Mouse (Mus musculus) yolk sac, embryonic 10.5 days (tissue): ENCODE measurements around the gene Zcwpw1.

Experiments used
- DNase-seq: peaks from one replicate; pipeline ENCODE4 v3.0.0-alpha.2; 2017; ENCODE audit warnings: low spot score

Zcwpw1 gene

DNA sequence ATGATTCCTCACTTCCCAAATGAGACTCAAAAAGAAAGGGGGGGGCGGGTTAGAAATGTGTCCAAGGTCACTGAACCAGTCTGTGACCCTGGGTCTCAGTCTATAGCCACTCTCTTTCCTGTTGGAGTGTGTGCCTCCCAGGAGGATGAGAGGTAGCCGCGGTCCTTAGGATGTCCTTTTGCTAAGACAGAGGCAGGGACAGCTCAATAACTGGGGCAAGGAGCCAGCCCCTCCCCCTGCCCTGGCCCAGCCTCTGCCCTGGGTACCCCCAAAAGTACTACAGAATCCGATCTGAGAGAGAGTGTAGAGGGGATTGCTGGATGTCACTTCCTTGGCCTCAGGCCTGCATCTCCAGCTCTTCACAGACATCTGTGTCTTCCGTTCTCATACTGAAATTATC is 32.2 kb upstream of the Zcwpw1 start:
- no peak for DNase-seq

DNA sequence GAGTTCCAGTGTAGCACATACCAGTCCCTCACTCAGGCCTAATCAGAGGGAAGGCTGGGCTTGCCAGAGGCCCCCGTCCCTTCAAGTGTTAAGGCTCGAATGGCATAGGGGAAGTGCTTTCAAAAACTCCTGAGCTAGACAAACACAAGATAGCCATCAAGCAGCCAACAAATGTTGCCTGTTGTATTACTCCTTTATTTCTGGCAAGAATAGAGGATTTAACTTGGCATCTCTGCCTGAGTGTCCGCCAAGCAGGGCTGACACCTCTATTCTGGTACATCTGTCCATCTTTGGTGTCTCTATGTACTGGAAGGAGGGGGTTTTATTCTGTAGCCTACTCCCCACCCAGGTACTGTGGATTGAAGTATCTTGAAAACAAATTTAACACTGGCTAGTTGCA is 31.5 kb upstream of the Zcwpw1 start:
- no peak for DNase-seq

- peak; percentile 53 for DNase-seq
These were observed 30.5 kb upstream of the Zcwpw1 start for GRCm38 (mm10) chr5:137756882-137757661.

GRCm38 (mm10) chr5:137757887-137758286 is 29.7 kb upstream of the Zcwpw1 start:
- DNase-seq: no peak

- DNase-seq: no peak
These were observed 28.6 kb upstream of the Zcwpw1 start for GRCm38 (mm10) chr5:137758921-137759534.

GRCm38 (mm10) chr5:137759971-137760412 is 27.6 kb upstream of the Zcwpw1 start:
- peak; percentile 46 for DNase-seq

DNA sequence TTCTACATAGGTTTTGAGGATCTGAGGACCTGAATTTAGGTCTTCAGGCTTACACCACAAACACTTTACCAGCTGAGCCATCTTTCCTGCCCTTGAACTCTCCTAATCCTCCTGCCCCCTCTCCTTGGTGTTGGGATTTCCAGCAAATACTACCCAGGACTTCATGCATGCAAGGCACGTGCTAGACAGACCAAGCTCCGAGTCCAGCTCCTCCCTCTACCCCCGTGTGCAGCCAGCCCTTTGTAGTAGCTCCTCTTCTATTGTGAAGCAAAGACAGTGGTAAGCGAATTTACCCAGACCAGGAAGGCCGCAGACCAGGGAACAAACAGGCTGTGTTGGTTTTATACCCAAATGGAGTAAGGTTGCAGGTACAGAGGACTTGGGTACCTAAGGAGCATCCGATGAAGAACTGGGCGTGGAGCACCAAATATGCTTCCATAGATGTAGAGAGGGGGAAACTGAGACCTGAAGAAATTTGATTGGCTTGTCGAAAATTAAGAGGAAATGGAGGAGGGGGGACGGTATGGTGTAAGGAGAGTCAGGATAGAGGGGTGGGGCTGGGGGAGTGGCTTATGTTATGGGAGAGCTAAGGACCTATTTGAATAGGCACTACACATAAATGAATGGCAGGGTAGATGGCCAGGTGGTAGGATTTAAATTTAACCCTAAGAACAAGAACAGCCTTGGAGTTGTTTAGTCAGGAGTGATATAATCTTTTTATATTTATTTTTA is 22.8 kb upstream of the Zcwpw1 start:
- DNase-seq: no peak

DNA sequence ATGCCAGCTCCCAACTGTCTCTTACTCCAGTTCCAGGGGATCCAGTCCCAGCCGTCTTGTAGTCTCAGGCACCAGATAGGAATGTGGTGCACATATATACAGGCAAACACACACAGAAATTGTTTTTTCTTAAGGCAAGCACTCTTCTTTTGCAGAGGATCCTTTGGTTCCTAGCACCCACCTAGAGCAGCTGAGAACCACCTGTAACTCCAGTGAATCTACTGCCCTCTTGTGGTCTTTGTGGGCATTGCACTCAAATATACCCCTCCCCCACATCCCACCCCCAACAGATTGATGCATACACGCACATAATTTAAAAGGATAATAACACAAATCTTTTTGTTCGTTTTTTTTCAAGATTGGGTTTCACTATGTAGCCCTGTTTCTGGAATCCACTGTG is 21.3 kb upstream of the Zcwpw1 start:
- DNase-seq: no peak

DNA sequence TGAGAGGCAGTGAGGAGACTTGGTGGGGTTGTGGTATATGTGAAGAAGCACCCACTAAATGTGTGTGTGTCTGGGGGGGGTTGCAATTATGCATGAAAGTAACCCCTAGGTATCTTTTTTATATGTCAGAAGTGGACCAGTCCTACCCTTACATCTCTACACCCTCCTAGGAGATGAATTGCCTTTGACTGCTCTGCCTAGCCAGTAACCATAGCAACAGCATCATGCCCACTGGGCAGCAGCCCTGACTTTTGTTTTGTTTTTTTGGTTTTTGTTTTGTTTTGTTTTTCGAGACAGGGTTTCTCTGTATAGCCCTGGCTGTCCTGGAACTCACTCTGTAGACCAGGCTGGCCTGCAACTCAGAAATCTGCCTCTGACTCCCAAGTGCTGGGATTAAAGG is 19.1 kb upstream of the Zcwpw1 start:
- DNase-seq: no peak

DNA sequence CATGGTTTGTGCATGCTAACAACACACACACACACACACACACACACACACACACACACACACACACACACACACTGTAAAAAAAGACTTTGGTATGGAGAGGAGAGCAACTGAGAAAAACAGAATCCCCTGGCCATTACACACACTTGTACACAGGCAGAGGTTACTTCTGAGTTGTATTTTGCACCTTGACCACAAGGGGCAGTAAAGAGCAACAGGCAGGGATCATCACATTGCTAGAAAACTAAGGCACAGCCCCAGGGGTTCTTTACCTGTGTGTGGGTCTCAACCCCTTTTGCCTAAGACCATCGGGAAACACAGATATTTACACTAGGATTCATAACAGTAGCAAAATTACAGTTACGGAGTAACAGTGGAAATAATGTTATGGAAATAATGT is 16.9 kb upstream of the Zcwpw1 start:
- peak; percentile 42 for DNase-seq

DNA sequence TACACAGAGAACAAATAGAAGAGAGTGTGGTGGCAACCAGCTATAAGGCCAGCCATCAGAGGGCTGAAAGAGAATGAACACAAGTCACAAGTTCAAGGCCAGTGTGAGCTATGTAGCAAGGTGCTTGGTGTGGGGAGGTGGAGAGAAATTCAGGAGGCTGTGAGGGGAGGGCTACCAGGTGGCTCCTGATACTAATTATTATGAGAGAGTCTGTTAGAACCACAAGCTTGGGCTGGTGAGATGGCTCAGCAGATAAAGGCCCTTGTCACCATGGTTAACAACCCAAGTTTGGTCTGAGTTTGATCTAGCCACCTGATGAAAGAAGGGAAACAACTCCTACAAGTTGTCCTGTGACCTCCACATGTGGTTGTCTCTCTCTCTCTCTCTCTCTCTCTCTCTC is 14.8 kb upstream of the Zcwpw1 start:
- no peak for DNase-seq

DNA sequence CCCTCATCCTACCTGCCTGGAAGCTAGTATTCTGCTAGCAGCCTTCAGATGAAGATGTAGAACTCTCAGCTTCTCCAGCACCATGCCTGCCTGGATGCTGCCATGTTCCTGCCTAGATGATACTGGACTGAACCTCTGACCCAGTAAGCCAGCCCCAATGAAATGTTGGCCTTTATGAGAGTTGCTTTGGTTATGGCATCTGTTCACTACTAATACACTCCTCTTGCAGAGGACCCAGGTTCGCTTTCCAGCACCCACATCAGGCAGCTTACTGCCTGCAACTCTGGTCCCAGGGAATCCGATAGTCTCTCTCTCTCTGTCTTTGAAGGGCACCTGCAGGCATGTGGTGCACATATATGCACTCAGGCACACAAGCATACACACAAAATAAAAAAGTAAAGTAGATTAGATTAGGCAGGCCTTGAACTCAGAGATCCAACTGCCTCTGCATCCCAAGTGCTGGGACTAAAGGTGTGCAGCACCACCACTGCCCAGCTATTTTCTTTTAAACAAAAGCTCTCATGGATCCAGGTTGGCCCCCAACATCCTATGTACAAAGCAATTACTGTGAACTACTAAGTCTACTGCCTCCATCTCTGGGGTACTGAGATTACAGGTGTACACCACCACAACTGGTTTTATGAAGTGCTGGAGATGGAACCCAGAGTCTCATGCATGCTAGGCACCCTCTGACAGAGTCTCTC is 11.9 kb upstream of the Zcwpw1 start:
- DNase-seq: no peak

GRCm38 (mm10) chr5:137776408-137776918 is 11.1 kb upstream of the Zcwpw1 start:
- no peak for DNase-seq

GRCm38 (mm10) chr5:137777267-137777845 is 10.2 kb upstream of the Zcwpw1 start:
- DNase-seq: no peak

GRCm38 (mm10) chr5:137778635-137779034 is 9.0 kb upstream of the Zcwpw1 start, which contains the start of gene Ppp1r35:
Gene Ppp1r35 (plus strand): TSS chr5:137778849.
- peak; percentile 95 for DNase-seq

DNA sequence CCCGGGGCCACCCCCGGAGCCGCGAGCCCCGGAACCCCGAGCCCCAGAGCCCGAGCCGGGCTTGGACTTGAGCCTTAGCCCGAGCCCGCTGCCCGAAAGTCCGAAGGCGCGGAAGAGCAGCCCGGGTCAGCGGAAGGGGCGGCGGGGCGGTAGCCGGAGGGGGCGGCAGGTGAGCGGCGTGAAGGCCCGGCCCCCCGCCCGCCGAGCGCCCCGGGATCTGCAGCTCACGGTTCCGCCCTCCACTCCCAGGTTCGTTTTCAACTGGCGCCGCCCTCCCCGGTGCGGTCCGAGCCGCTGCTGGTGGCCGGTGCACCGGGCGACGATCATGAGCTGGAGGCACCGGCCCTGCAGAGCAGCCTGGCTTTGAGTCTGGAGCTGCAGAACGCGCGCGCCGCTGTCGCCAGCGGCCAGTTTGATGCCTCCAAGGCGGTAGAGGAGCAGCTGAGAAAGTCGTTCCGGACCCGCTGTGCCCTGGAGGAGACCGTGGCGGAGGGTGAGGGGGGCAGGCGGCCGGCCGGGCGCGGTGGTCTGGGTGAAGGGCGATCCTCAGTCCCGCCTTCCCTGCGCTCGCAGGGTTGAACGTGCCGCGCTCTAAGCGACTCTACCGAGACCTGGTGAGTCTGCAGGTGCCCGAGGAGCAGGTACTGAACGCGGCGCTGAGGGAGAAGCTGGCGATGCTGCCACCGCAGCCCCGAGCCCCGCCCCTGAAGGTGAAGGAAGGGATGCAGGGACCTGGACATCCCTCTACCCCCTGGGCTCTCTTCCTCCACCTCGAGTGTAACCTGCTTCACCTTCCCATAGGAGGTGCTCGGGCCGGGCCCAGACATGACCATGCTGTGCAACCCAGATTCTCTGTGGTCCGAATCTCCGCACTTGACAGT is 8.3 kb upstream of the Zcwpw1 start:
- DNase-seq: no peak

DNA sequence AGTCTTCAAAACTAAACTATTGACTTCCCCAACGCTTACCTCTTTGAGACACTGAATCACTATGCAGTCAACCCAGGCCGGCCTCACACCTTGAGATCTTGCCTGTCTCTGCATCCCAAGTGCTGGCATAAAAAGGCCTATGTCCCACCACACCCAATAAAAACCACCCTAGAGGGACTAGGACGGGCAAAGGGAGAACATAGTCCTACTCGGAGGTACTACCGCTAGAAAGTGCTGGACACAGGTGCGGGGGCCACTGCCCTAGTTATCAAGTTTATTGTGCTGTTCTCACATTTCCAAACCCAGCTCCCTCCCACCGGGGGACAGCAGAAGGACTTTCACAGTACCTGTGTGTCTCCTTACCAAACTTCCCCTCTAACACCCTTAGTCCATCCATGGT is 5.9 kb upstream of the Zcwpw1 start:
- DNase-seq: no peak

- DNase-seq: no peak
These were observed 4.6 kb upstream of the Zcwpw1 start for GRCm38 (mm10) chr5:137782776-137783522.

- no peak for DNase-seq
These were observed 3.6 kb upstream of the Zcwpw1 start for GRCm38 (mm10) chr5:137783901-137784540.
